Mouse (Mus musculus) monocyte, adult 5-6 weeks (primary cell): Measurements from ENCODE around the gene Sorbs2. TPM values are rescaled to one million over a fixed set of nuclear protein-coding genes. Genes with fewer than 3 reads are reported as not detected.

ENCODE experiments used
- ATAC-seq: fragments of 153-309, 156-312 bp; replicated peaks from 2 replicates; pipeline ENCODE4 v1.8.0; 2017; ENCODE audit warnings: mild to moderate bottlenecking; ENCODE audit not compliant: low TSS enrichment, insufficient number of reproducible peaks, severe bottlenecking, poor library complexity, low FRiP score
- total RNA-seq: library from RNA; stranded (forward); fragments of 200-1000, 200-491, 200-594 nt; gene quantifications from 3 replicates; pipeline ENCODE4 v1.2.3, GENCODE M21; 2017

Sorbs2 gene
- total RNA-seq, 1 experiment from 2014 or later = not detected

GRCm38 (mm10) chr8:45658458-45659325 is 151.1 kb downstream of the Sorbs2 start:
- ATAC-seq = no peak

DNA sequence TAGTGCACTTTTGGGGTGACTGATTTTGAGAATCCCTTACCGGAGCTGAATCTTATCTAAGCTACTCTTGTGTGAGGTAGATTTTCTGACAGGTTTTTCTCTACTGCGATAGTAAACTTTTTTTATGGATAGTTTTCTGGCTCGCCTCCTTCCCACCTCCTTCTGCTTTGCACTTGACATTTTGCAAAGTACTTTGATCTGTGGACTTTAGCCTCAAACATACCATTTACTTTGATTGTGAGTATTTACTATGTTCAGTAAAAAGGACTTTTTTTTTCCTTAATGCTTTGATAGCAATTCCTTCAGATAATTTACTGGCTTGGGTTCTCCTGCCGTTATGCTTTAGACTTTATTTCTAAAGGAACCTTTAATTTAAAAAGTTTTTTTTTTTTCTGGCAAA is 151.9 kb downstream of the Sorbs2 start:
- no peak for ATAC-seq

DNA sequence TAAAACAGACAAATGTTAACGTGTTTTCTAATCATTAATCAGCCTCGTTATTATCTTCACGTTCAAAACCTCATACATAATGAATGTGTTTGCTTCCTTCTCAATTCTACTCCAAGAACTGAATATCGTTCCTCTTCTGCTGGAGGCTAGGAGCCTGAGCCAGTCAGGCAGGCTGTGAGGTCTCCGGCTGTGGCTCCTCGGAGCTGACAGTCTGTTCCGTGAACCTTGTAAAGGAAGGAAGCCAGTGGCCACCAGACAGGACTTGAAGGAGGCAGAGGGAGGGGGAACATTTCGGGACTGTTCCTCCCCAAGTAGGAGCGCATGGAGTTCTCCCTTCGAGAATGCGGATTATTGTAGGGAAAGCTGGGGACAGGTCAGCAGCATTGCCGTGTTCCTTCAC is 153.0 kb downstream of the Sorbs2 start:
- ATAC-seq = no peak

DNA sequence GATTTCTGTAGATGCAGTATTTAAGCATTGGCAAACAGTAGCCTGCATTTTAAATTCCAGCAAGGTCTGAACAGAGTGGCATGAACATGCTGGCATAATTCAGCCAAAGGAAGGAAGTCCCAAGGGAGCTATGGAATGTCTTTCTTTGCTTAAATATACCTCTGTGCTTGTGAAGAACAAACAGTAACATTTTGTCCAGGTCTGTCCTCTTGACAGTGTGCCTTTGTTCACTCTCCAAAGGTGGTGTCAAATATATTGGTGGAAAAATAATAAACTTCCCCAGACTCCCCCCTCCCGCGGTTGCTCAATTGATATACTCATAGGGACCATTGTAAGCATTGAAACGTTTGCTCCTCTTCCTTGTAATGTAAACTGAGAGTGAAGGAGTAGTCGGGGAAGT is 154.0 kb downstream of the Sorbs2 start:
- no peak for ATAC-seq

GRCm38 (mm10) chr8:45666221-45666620 is 158.6 kb downstream of the Sorbs2 start:
- no peak for ATAC-seq

- ATAC-seq = no peak
Measured at GRCm38 (mm10) chr8:45673149-45673548, 165.6 kb downstream of the Sorbs2 start.

- no peak for ATAC-seq
Measured at GRCm38 (mm10) chr8:45675821-45676279, 168.3 kb downstream of the Sorbs2 start.

DNA sequence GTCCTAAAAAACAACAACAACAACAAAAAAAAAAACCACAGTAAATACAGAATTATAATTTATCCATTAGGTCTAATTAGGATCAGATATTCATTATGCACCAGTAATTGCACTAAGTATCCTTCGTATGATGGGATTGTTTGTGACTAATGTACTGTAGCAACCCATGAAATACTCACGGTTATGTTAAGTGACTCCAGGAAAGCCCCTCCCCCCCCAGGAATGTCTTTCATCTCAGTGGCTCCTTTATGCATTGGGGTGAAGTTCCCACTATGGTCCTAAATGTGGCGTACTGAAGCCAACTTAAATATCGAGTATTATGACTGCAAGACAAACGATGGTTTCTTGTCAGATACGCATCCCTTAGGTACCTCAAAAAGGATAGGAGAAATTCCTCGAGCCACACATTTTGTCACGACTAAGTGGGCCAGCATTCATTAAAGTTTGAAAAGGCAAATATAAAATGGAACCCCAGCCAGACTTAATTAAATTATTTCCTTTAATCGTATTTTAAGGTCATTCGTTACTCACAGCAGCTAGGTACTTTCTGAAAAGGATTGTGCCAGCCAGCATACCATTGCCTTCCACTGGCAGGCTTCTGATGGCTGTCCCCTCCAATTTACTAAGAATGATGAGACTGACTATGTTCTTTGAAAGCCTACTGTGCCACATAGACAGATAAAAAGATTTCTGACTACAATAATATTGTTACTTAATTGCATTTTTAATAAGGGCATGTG is 169.7 kb downstream of the Sorbs2 start:
- ATAC-seq = no peak

DNA sequence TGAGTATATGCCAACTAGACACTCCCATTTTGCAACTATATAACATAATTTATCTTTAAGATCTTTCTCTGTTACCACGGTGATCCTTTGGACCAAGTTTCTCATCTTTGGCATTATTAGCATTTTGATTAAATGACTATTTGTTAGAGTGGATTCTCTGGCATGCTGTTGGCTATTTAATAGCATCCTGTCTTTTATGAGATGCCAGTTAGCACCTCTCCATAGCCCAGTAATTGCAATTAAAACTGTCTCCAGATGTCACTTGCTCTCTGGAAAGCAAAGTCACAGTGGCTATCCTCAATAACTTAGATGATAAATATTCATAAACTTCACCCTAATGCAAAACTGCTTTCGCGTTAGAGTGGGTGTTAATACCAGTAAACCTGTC is 170.3 kb downstream of the Sorbs2 start:
- ATAC-seq = no peak

DNA sequence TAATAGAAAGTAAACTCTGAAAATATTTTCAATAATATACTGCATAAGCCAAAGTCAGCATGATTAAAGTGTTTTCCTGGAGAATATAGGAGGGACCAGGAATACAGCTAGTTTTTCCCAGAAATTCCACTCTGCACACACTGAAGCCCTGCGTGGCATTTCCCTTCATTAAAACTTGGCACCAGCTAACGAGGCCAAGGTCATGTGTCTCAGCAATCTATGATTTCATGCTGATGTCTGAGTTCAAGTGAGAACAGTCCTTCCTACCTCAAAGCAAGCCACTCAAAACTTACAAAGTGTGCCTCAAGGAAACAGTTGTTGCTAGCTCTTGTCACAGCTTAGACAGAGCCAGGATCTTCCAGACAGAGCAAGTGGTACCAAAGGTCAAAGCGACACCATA is 173.6 kb downstream of the Sorbs2 start:
- ATAC-seq = no peak

GRCm38 (mm10) chr8:45682845-45683383 is 175.3 kb downstream of the Sorbs2 start:
- no peak for ATAC-seq

GRCm38 (mm10) chr8:45687942-45688695 is 180.5 kb downstream of the Sorbs2 start:
- ATAC-seq = no peak

DNA sequence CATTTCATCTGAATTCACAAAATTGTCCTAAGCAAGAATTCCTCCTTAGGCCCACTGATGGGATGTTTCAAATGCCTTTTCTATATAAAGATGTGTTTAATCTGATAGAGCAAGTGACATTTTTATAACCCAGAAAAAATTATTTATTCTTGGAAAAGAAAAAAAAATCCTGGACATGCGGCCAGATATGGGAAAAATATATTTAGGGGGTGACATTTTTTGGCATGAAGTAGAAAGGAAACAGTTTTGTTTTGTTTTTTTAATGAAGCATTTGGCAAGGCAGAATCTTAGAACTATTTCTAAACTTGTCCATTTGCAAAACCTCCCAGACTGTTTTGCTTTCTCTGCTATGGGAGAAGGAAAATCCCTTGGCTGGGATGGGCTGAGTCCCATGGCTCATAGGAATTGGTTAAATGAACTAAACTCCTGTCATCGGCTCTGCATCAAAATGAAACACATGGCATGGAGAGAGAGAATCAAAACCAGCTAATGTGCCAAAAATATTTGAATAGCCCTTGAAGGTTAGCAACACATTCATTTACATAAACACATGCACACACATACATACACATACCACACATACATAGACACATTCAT is 182.1 kb downstream of the Sorbs2 start:
- ATAC-seq = no peak

- no peak for ATAC-seq
Measured at GRCm38 (mm10) chr8:45700100-45700499, 192.5 kb downstream of the Sorbs2 start.

- no peak for ATAC-seq
Measured at GRCm38 (mm10) chr8:45703700-45704101, 196.1 kb downstream of the Sorbs2 start.

DNA sequence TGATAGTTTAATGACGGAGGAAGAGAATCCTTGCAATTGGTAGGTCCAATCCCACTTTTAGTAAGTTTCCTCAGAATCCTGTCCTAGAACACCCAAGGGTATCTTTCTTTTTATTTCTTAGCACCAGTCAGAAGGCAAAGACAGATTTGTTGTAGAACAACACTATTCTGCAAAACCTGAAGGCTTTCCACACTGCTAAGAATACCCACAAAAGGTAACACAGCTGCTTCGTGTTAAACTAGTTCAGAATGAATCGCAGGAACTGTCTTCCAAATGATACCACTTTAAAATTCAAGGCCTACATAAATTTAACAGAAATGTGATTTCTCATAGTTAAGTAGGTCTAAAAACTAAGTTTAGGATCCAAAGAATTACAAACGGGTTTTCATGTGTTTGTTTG is 201.5 kb downstream of the Sorbs2 start:
- ATAC-seq = no peak

DNA sequence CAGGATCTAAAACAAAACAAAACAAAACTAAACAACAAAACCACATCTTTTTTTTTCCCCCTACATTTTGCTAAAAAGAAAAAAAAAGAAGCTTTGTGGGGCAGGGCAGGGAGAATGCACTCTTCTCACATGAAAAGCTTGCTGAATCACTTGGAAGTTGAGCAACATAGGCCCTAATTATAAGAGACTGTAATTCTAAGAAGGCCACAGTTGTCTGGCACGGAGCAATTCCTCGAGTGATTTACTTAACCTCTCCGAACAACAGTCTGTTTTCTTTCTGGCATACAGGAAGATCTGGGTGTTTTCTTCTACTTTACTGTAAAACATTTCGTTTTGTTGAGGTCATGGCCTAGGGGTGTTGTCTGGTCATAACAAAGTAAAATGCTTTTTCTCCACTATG is 202.1 kb downstream of the Sorbs2 start:
- ATAC-seq = no peak

DNA sequence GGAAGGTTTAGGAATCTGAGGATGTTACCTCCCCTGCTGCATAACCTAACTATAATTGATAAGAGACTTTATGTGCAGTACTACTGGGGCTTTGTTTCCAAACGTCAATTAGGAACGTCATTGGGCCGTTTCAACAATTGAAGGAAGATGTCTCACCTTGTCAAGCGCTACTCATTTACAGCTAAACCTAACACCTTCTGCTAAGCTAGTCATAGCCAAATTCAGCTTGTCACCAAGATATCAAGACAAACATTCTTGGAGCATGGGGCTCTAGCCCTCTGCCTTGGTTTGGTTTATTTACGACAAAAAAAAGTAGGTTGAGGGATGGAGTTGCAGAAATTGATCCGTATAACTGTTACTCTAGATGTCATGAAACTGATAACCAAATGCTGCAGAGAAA is 205.0 kb downstream of the Sorbs2 start:
- no peak for ATAC-seq

- no peak for ATAC-seq
Measured at GRCm38 (mm10) chr8:45714806-45715205, 207.2 kb downstream of the Sorbs2 start.
